Mouse (Mus musculus) hindbrain, embryonic 16.5 days (tissue): ENCODE results near the gene Kcnip3. TPM values are rescaled to one million over a fixed set of nuclear protein-coding genes. Genes with fewer than 3 reads are reported as not detected.

Source experiments
- ATAC-seq: fragments of 200-750 bp; cut with Nextera tagmentation; 2 replicates; pipeline ENCODE4 v1.8.0; 2017; ENCODE audit warnings: moderate TSS enrichment, moderate library complexity
- H3K27ac ChIP-seq: fragments of 300-500 bp; sonication (generic); 2 replicates; pipeline ENCODE4 v1.5.1; 2014; ENCODE audit warnings: low read depth, mild to moderate bottlenecking, control low read depth, low read length, moderate library complexity
- H3K27me3 ChIP-seq: fragments of 300-500 bp; sonication (generic); replicated peaks from 2 replicates; pipeline ENCODE4 v1.6.1; 2014; ENCODE audit warnings: low read length; ENCODE audit not compliant: control insufficient read depth, insufficient read depth
- H3K36me3 ChIP-seq: fragments of 300-500 bp; sonication (generic); 2 replicates; pipeline ENCODE4 v1.6.1; 2014; ENCODE audit warnings: mild to moderate bottlenecking, low read length, moderate library complexity, mixed read lengths; ENCODE audit not compliant: control insufficient read depth, insufficient read depth
- H3K4me1 ChIP-seq: fragments of 300-500 bp; sonication (generic); 2 replicates; pipeline ENCODE4 v1.6.1; 2014; ENCODE audit warnings: low read depth, low read length; ENCODE audit not compliant: control insufficient read depth, insufficient read depth
- H3K4me2 ChIP-seq: fragments of 300-500 bp; sonication (generic); 2 replicates; pipeline ENCODE4 v1.6.1; 2014; ENCODE audit warnings: mild to moderate bottlenecking, low read length, control low read depth, moderate library complexity
- H3K4me3 ChIP-seq: fragments of 300-500 bp; sonication (generic); 2 replicates; pipeline ENCODE4 v1.5.1; 2014; ENCODE audit warnings: mild to moderate bottlenecking, low read length, control low read depth, moderate library complexity
- H3K9ac ChIP-seq: fragments of 300-500 bp; sonication (generic); 2 replicates; pipeline ENCODE4 v1.6.1; 2014; ENCODE audit warnings: low read depth, mild to moderate bottlenecking, control low read depth, low read length, moderate library complexity
- H3K9me3 ChIP-seq: fragments of 300-500 bp; sonication (generic); 2 replicates; pipeline ENCODE4 v1.6.1; 2014; ENCODE audit warnings: mild to moderate bottlenecking, low read length, moderate library complexity; ENCODE audit not compliant: control insufficient read depth
- WGBS: fragments of 180-500 bp; shearing (Covaris S2); extraction: QIAGEN DNeasy Blood & Tissue Kit; methylation state at CpG from one replicate; pipeline ENCODE4 v1.1.7; 2014; 5-methylcytosine and 5-hydroxymethylcytosine counted together
- polyA plus RNA-seq: library from polyadenylated mRNA; unstranded; fragments of >200 nt; fragmentation: Nextera tagmentation; extraction: Ambion mirVana; gene quantifications from 2 replicates; pipeline ENCODE4 v1.2.1, GENCODE M21; 2015

Gene Kcnip3
- polyA plus RNA-seq, 1 experiment from 2014 or later: 15.4 TPM

- no peak overlapping the region for H3K4me3 ChIP-seq
- no peak for ATAC-seq
- H3K4me1 ChIP-seq: no peaks in the 10 kb centered on the region
- H3K4me2 ChIP-seq: no peak overlapping the region
- no peaks in the 10 kb centered on the region for H3K36me3 ChIP-seq
- no peaks in the 10 kb centered on the region for H3K9me3 ChIP-seq
- H3K27ac ChIP-seq: no peak overlapping the region
- 85% methylated on average over 5 of the region's 5 CpGs for WGBS
- H3K27me3 ChIP-seq: no peaks in the 10 kb centered on the region
- H3K9ac ChIP-seq: no peak overlapping the region
These were observed 51.7 kb downstream of the Kcnip3 start for GRCm38 (mm10) chr2:127470183-127470582.

- H3K9me3 ChIP-seq: no peaks in the 10 kb centered on the region
- H3K36me3 ChIP-seq: no peaks in the 10 kb centered on the region; the same call in 1 of the 2 replicates
- peak; percentile 88 for ATAC-seq
- no peak overlapping the region for H3K4me3 ChIP-seq
- no peaks in the 10 kb centered on the region for H3K4me1 ChIP-seq
- WGBS: 12% methylated on average over 8 of the region's 8 CpGs
- no peaks in the 10 kb centered on the region for H3K27me3 ChIP-seq
- H3K27ac ChIP-seq: no peak overlapping the region
- no peak overlapping the region for H3K9ac ChIP-seq
- no peak overlapping the region for H3K4me2 ChIP-seq
These were observed 59.6 kb downstream of the Kcnip3 start for GRCm38 (mm10) chr2:127462314-127462713.

- no peak for ATAC-seq
- Histone ChIP-seq H3K4me1 (no peaks in the 10 kb centered on the region), H3K27me3 (no peaks in the 10 kb centered on the region), H3K9ac (no peak overlapping the region), H3K9me3 (no peaks in the 10 kb centered on the region), H3K4me2 (no peak overlapping the region), H3K27ac (no peak overlapping the region), H3K36me3 (no peaks in the 10 kb centered on the region; the same call in 1 of the 2 replicates), H3K4me3 (no peak overlapping the region)
- 57% methylated on average over 9 of the region's 9 CpGs for WGBS
These were observed 60.5 kb downstream of the Kcnip3 start for GRCm38 (mm10) chr2:127461351-127461750.

GRCm38 (mm10) chr2:127459341-127459740, 62.6 kb downstream of the Kcnip3 start:
- no peaks in the 10 kb centered on the region; the same call in 1 of the 2 replicates for H3K36me3 ChIP-seq
- no peak for ATAC-seq
- H3K27me3 ChIP-seq: no peaks in the 10 kb centered on the region
- no peaks in the 10 kb centered on the region for H3K9me3 ChIP-seq
- no peak overlapping the region for H3K4me2 ChIP-seq
- H3K27ac ChIP-seq: no peak overlapping the region
- no peaks in the 10 kb centered on the region for H3K4me1 ChIP-seq
- H3K9ac ChIP-seq: no peak overlapping the region
- 75% methylated on average over 2 of the region's 2 CpGs for WGBS
- H3K4me3 ChIP-seq: no peak overlapping the region

GRCm38 (mm10) chr2:127453764-127454163, 68.1 kb downstream of the Kcnip3 start:
- no peaks in the 10 kb centered on the region for H3K9me3 ChIP-seq
- H3K4me1 ChIP-seq: no peaks in the 10 kb centered on the region
- ATAC-seq: no peak
- 4% methylated on average over 5 of the region's 5 CpGs for WGBS
- no peak overlapping the region for H3K27ac ChIP-seq
- H3K36me3 ChIP-seq: no peaks in the 10 kb centered on the region; the same call in 1 of the 2 replicates
- no peak overlapping the region for H3K9ac ChIP-seq
- no peak overlapping the region for H3K4me2 ChIP-seq
- H3K4me3 ChIP-seq: no peak overlapping the region
- H3K27me3 ChIP-seq: 0 out of 2 replicates have a peak, but pooled peaks cover 2% of the 10 kb centered on the region

- Histone ChIP-seq H3K9me3 (no peaks in the 10 kb centered on the region), H3K4me2 (no peak overlapping the region), H3K36me3 (no peaks in the 10 kb centered on the region; the same call in 1 of the 2 replicates), H3K4me3 (no peak overlapping the region), H3K27me3 (0 out of 2 replicates have a peak, but pooled peaks cover 2% of the 10 kb centered on the region), H3K9ac (no peak overlapping the region), H3K27ac (no peak overlapping the region), H3K4me1 (no peaks in the 10 kb centered on the region)
- 73% methylated on average over 9 of the region's 9 CpGs for WGBS
- ATAC-seq: no peak
These were observed 68.8 kb downstream of the Kcnip3 start for GRCm38 (mm10) chr2:127453141-127453540.

- no peak for ATAC-seq
- Histone ChIP-seq H3K27me3 (0 out of 2 replicates have a peak, but pooled peaks cover 2% of the 10 kb centered on the region), H3K27ac (no peak overlapping the region), H3K4me1 (no peaks in the 10 kb centered on the region), H3K9ac (no peak overlapping the region), H3K4me3 (no peak overlapping the region), H3K9me3 (no peaks in the 10 kb centered on the region), H3K4me2 (no peak overlapping the region), H3K36me3 (no peaks in the 10 kb centered on the region)
- WGBS: 56% methylated on average over 6 of the region's 6 CpGs
These were observed 70.1 kb downstream of the Kcnip3 start for GRCm38 (mm10) chr2:127451748-127452147.

- peaks cover 2% of the 10 kb centered on the region for H3K4me1 ChIP-seq
- no peak overlapping the region for H3K4me3 ChIP-seq
- H3K9ac ChIP-seq: no peak overlapping the region
- H3K27me3 ChIP-seq: 0 out of 2 replicates have a peak, but pooled peaks cover 2% of the 10 kb centered on the region
- H3K27ac ChIP-seq: no peak overlapping the region
- WGBS: 61% methylated on average over 7 of the region's 7 CpGs
- no peaks in the 10 kb centered on the region for H3K9me3 ChIP-seq
- no peaks in the 10 kb centered on the region for H3K36me3 ChIP-seq
- no peak overlapping the region for H3K4me2 ChIP-seq
- no peak for ATAC-seq
These were observed 72.2 kb downstream of the Kcnip3 start for GRCm38 (mm10) chr2:127449691-127450090.

GRCm38 (mm10) chr2:127446847-127447246, 75.0 kb downstream of the Kcnip3 start:
- WGBS: 55% methylated on average over 3 of the region's 3 CpGs
- no peak for ATAC-seq

More at GRCm38 (mm10) chr2:127446847-127447246, 75.0 kb downstream of the Kcnip3 start:
- Histone ChIP-seq H3K27me3 (0 out of 2 replicates have a peak, but pooled peaks cover 2% of the 10 kb centered on the region), H3K9ac (no peak overlapping the region), H3K4me1 (peaks cover 11% of the 10 kb centered on the region), H3K4me3 (no peak overlapping the region), H3K9me3 (no peaks in the 10 kb centered on the region), H3K4me2 (no peak overlapping the region), H3K36me3 (no peaks in the 10 kb centered on the region), H3K27ac (no peak overlapping the region)
